Mouse (Mus musculus) inflammation-experienced regulatory T-cells, adult 6 months (primary cell): Measurements from ENCODE around the gene Lrp4. TPM values are rescaled to one million over a fixed set of nuclear protein-coding genes. Genes with fewer than 3 reads are reported as not detected.

Experiments
- ATAC-seq: one replicate; pipeline ENCODE4 v1.8.0; 2017
- polyA plus RNA-seq, 3 experiments: library from polyadenylated mRNA; unstranded; fragments of 100-300 nt; shearing (Covaris generic); gene quantifications; one replicate each; pipeline ENCODE4 v1.2.1; 2017

Lrp4 gene
- under 1 TPM in 2 of 3 experiments, not detected in 1; 0.13 to 0.17 TPM for polyA plus RNA-seq

GRCm38 (mm10) chr2:91457259-91457655, at the start of gene Lrp4:
Lrp4 (plus strand) TSS chr2:91457511.
- ATAC-seq: no peak

GRCm38 (mm10) chr2:91408031-91408430, 49.3 kb upstream of the Lrp4 start:
- ATAC-seq: no peak

- no peak for ATAC-seq
These were observed 45.8 kb upstream of the Lrp4 start for GRCm38 (mm10) chr2:91411473-91411872.

- no peak for ATAC-seq
These were observed 45.0 kb upstream of the Lrp4 start for GRCm38 (mm10) chr2:91412361-91412760.

- ATAC-seq: no peak
These were observed 43.5 kb upstream of the Lrp4 start for GRCm38 (mm10) chr2:91413811-91414210.

- no peak for ATAC-seq
These were observed 35.7 kb upstream of the Lrp4 start for GRCm38 (mm10) chr2:91421641-91422040.

GRCm38 (mm10) chr2:91424061-91424720, 33.1 kb upstream of the Lrp4 start:
- ATAC-seq: no peak

GRCm38 (mm10) chr2:91426321-91426720, 31.0 kb upstream of the Lrp4 start:
- ATAC-seq: no peak

- ATAC-seq: no peak
These were observed 28.2 kb upstream of the Lrp4 start for GRCm38 (mm10) chr2:91429146-91429545.

- ATAC-seq: no peak
These were observed 27.3 kb upstream of the Lrp4 start for GRCm38 (mm10) chr2:91429915-91430599.

GRCm38 (mm10) chr2:91430600-91430919, 26.8 kb upstream of the Lrp4 start:
- ATAC-seq: no peak

GRCm38 (mm10) chr2:91436713-91437112, 20.6 kb upstream of the Lrp4 start:
- ATAC-seq: no peak

GRCm38 (mm10) chr2:91437116-91437815, 20.0 kb upstream of the Lrp4 start:
- ATAC-seq: no peak

- ATAC-seq: no peak
These were observed 18.0 kb upstream of the Lrp4 start for GRCm38 (mm10) chr2:91439271-91439670.

- ATAC-seq: no peak
These were observed 17.4 kb upstream of the Lrp4 start for GRCm38 (mm10) chr2:91439876-91440275.

GRCm38 (mm10) chr2:91440686-91441085, 16.6 kb upstream of the Lrp4 start:
- ATAC-seq: no peak

GRCm38 (mm10) chr2:91441715-91442114, 15.6 kb upstream of the Lrp4 start:
- ATAC-seq: no peak

GRCm38 (mm10) chr2:91442241-91442640, 15.1 kb upstream of the Lrp4 start:
- no peak for ATAC-seq

GRCm38 (mm10) chr2:91444286-91444892, 12.9 kb upstream of the Lrp4 start, which contains the start of gene 1110051M20Rik:
1110051M20Rik (minus strand) TSS chr2:91444704.
- peak; percentile 99 for ATAC-seq

- ATAC-seq: no peak
These were observed 7.6 kb upstream of the Lrp4 start for GRCm38 (mm10) chr2:91449662-91450061.

- no peak for ATAC-seq
These were observed 7.0 kb upstream of the Lrp4 start for GRCm38 (mm10) chr2:91450316-91450715.

- no peak for ATAC-seq
These were observed 4.7 kb upstream of the Lrp4 start for GRCm38 (mm10) chr2:91452658-91453057.
